Mouse (Mus musculus): ENCODE measurements around the gene Parp4. TPM values are rescaled to one million over a fixed set of nuclear protein-coding genes. Genes with fewer than 3 reads are reported as not detected.

The Parp4 gene
- polyA plus RNA-seq (2015; fragmentation: Nextera tagmentation; extraction: Ambion mirVana): 1.3 and 1.7 TPM in 2 replicates

DNA sequence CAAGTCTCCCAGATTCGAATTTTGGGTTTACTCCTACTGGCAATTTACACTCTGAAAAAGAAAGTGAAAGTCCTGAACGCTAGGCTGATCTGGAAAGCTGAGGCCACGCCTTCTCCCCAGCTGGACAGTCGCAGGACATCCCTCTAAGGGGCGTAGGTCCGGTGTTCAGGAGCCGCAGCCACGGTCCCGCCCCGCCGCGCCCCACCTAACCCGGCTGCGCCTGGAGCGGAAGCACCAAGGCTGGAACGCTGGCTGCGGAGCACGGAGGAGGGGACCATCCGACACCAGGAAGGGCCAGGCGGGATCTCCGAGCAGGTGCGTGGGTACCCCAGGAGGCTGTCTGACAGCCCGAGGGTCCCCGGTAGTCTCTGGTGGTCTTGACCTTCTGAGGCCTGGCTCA is at the start of gene Parp4, which contains the start of gene Cenpj:
TSS of gene Parp4 (plus strand) at position 204 of the 400 bp plus-strand sequence.
TSS of gene Cenpj (minus strand) at position 10 of the 400 bp plus-strand sequence.
- H3K4me3 ChIP-seq: peak within 1 kb of the TSS; percentile 41
- ATAC-seq (ENCODE audit: low FRiP score, low read depth): no peak
- peak within 1 kb of the TSS; percentile 35 for H3K9ac ChIP-seq
- 2% methylated on average over 24 of the region's 24 CpGs for WGBS
- H3K27ac ChIP-seq (replicated peaks): no peak within 1 kb of the TSS
- H3K4me1 ChIP-seq (replicated peaks): peaks cover 17% of the 10 kb centered on the region
- no peaks in the 10 kb centered on the region for H3K9me3 ChIP-seq
- peak within 1 kb of the TSS; percentile 64 for H3K4me2 ChIP-seq
- no peaks in the 10 kb centered on the region for H3K36me3 ChIP-seq
- H3K27me3 ChIP-seq: peaks cover 4% of the 10 kb centered on the region; the same call in 1 of the 2 replicates

- peaks cover 14% of the 10 kb centered on the region for H3K36me3 ChIP-seq
- H3K4me1 ChIP-seq (replicated peaks): no peaks in the 10 kb centered on the region
- H3K4me3 ChIP-seq: no peak overlapping the region
- no peaks in the 10 kb centered on the region for H3K9me3 ChIP-seq
- H3K27ac ChIP-seq (replicated peaks): no peak overlapping the region
- H3K27me3 ChIP-seq: no peaks in the 10 kb centered on the region
- no peak for ATAC-seq (ENCODE audit: low FRiP score, low read depth)
- no peak overlapping the region for H3K9ac ChIP-seq
- WGBS: 65% methylated on average over 2 of the region's 2 CpGs
- no peak overlapping the region for H3K4me2 ChIP-seq
These were observed 44.6 kb upstream of the Parp4 start for GRCm38 (mm10) chr14:56530788-56531187.

DNA sequence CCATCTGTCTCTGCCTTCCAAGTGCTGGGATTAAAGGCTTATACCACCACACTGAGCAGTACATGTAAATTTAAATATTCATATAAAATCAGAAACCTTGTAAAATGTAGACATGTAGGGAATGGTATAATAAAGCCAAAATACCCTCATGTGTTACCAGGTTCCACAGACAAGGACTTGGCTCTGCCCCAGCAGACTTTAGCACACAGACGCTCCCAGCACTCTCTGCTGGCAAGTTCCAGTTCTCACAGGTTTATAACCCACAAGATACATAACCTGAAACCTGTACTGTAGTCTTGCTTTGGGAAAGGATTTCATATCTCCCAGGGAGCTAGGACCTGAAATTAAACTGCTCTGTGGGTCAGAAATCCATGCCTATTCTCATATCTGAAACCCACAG is 30.5 kb upstream of the Parp4 start:
- Histone ChIP-seq H3K9ac (no peak overlapping the region), H3K4me2 (no peak overlapping the region), H3K27ac (replicated peaks) (no peak overlapping the region), H3K4me1 (replicated peaks) (no peaks in the 10 kb centered on the region), H3K9me3 (no peaks in the 10 kb centered on the region), H3K27me3 (no peaks in the 10 kb centered on the region), H3K4me3 (no peak overlapping the region), H3K36me3 (0 out of 2 replicates have a peak, but pooled peaks cover 3% of the 10 kb centered on the region)
- WGBS: 92% methylated on average over 1 of the region's 1 CpGs
- no peak for ATAC-seq (ENCODE audit: low FRiP score, low read depth)

GRCm38 (mm10) chr14:56545491-56545890 is 29.9 kb upstream of the Parp4 start:
- no peak for ATAC-seq (ENCODE audit: low FRiP score, low read depth)
- WGBS: 94% methylated on average over 4 of the region's 4 CpGs
- no peak overlapping the region for H3K9ac ChIP-seq
- no peak overlapping the region for H3K4me2 ChIP-seq
- 0 out of 2 replicates have a peak, but pooled peaks cover 3% of the 10 kb centered on the region for H3K36me3 ChIP-seq
- no peak overlapping the region for H3K27ac ChIP-seq (replicated peaks)
- no peaks in the 10 kb centered on the region for H3K27me3 ChIP-seq
- no peaks in the 10 kb centered on the region for H3K9me3 ChIP-seq
- no peak overlapping the region for H3K4me3 ChIP-seq
- H3K4me1 ChIP-seq (replicated peaks): no peaks in the 10 kb centered on the region

DNA sequence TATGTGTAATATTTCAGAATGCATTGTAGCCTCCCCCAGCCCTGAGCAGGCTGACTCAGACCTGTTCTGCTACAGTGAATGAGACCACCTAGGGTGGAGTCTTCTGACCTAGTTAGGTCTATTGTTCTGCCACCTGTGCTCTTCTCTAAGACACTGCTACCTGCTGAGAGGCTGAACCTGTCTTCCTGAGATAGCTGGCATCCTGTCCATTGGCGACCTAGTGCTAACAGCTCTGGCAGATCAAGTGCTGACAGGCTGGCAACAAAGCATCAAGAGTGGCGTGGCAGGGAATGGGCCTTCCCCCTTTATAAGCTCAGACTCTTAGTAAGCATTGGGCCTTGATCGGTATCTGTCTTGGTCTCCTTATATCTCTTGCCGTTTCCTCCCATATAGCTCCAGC is 24.5 kb upstream of the Parp4 start:
- no peaks in the 10 kb centered on the region for H3K27me3 ChIP-seq
- no peak for ATAC-seq (ENCODE audit: low FRiP score, low read depth)
- no peak overlapping the region for H3K27ac ChIP-seq (replicated peaks)
- H3K9me3 ChIP-seq: no peaks in the 10 kb centered on the region
- WGBS: 85% methylated on average over 4 of the region's 4 CpGs
- H3K9ac ChIP-seq: no peak overlapping the region
- no peak overlapping the region for H3K4me2 ChIP-seq
- H3K4me3 ChIP-seq: no peak overlapping the region
- 0 out of 2 replicates have a peak, but pooled peaks cover 3% of the 10 kb centered on the region for H3K36me3 ChIP-seq
- no peaks in the 10 kb centered on the region for H3K4me1 ChIP-seq (replicated peaks)

- Histone ChIP-seq H3K36me3 (0 out of 2 replicates have a peak, but pooled peaks cover 3% of the 10 kb centered on the region), H3K9ac (no peak overlapping the region), H3K27me3 (no peaks in the 10 kb centered on the region), H3K9me3 (no peaks in the 10 kb centered on the region), H3K4me2 (no peak overlapping the region), H3K4me1 (replicated peaks) (no peaks in the 10 kb centered on the region), H3K27ac (replicated peaks) (no peak overlapping the region), H3K4me3 (no peak overlapping the region)
- WGBS: 93% methylated on average over 6 of the region's 6 CpGs
- ATAC-seq (ENCODE audit: low FRiP score, low read depth): no peak
These were observed 22.5 kb upstream of the Parp4 start for GRCm38 (mm10) chr14:56552924-56553323.

DNA sequence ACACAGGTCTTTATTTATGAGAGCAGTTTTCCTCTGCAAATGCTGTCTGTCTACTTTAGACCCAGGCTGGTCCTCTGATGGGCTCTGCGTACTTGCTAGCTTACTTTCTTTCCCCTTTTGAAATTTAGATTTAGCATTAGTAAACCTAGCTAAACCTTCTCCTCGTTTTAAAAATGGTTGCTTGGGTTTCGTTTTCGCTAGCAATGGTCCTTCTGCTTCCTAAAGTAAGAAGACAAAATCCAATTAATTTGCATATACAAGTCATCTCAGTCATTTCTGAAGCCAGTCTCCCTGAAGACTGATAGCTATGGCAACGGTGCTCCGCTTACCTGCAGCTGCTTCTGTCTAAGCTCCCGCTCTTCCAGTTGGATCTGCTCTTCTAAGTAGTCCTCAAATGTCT is 22.1 kb upstream of the Parp4 start:
- Histone ChIP-seq H3K4me2 (no peak overlapping the region), H3K4me1 (replicated peaks) (no peaks in the 10 kb centered on the region), H3K27me3 (no peaks in the 10 kb centered on the region), H3K9ac (no peak overlapping the region), H3K27ac (replicated peaks) (no peak overlapping the region), H3K9me3 (no peaks in the 10 kb centered on the region), H3K4me3 (no peak overlapping the region), H3K36me3 (0 out of 2 replicates have a peak, but pooled peaks cover 7% of the 10 kb centered on the region)
- 92% methylated on average over 7 of the region's 7 CpGs for WGBS
- no peak for ATAC-seq (ENCODE audit: low FRiP score, low read depth)

DNA sequence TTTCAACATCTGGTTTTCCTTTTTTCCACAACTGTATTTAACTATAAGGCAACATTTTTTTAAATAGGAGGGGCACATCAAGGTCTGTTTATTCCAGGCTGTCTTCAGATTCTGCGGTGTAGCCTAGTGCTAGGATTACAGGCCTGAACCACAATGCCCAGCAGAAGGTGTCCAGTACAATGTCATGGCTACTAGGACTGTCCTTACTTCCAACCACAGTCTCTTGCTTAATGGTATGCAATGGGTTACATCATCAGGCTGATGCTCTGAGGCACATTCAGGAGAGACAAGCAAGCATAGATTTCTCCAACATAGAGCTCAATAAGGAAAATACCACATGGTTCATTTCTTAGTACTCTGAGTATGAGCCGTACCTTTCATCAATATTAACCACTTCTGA is 20.7 kb upstream of the Parp4 start:
- H3K4me3 ChIP-seq: no peak overlapping the region
- WGBS: 97% methylated on average over 2 of the region's 2 CpGs
- H3K9me3 ChIP-seq: no peaks in the 10 kb centered on the region
- H3K27me3 ChIP-seq: no peaks in the 10 kb centered on the region
- no peak overlapping the region for H3K27ac ChIP-seq (replicated peaks)
- H3K4me1 ChIP-seq (replicated peaks): no peaks in the 10 kb centered on the region
- no peak overlapping the region for H3K4me2 ChIP-seq
- no peak for ATAC-seq (ENCODE audit: low FRiP score, low read depth)
- 0 out of 2 replicates have a peak, but pooled peaks cover 4% of the 10 kb centered on the region for H3K36me3 ChIP-seq
- no peak overlapping the region for H3K9ac ChIP-seq

- H3K4me2 ChIP-seq: no peak overlapping the region
- H3K9me3 ChIP-seq: no peaks in the 10 kb centered on the region
- no peaks in the 10 kb centered on the region for H3K27me3 ChIP-seq
- no peak for ATAC-seq (ENCODE audit: low FRiP score, low read depth)
- no peak overlapping the region for H3K4me3 ChIP-seq
- no peaks in the 10 kb centered on the region for H3K4me1 ChIP-seq (replicated peaks)
- H3K9ac ChIP-seq: no peak overlapping the region
- 0 out of 2 replicates have a peak, but pooled peaks cover 10% of the 10 kb centered on the region for H3K36me3 ChIP-seq
- 95% methylated on average over 3 of the region's 3 CpGs for WGBS
- no peak overlapping the region for H3K27ac ChIP-seq (replicated peaks)
These were observed 16.3 kb upstream of the Parp4 start for GRCm38 (mm10) chr14:56559134-56559533.

DNA sequence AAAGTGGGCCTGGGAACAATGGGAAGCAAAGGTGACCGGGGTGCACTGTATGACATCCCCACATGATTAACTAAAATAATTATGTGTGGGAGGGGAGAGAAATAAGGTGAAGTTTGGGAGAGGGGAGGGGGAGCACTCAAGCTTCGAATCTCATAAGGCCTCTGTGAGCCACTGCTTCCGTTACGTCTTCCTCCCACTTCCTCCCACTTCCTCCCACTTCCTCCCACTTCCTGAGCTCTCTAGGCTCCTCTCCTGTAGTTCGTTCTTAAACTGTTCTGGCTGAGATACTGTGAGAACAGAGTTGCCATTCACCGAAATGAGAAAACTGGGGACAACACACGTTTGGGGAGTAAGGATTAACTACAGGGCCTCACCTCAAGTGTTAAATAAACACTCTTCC is 7.9 kb upstream of the Parp4 start:
- 81% methylated on average over 7 of the region's 7 CpGs for WGBS
- H3K9me3 ChIP-seq: no peaks in the 10 kb centered on the region
- H3K27me3 ChIP-seq: no peaks in the 10 kb centered on the region
- H3K9ac ChIP-seq: no peak overlapping the region
- H3K27ac ChIP-seq (replicated peaks): no peak overlapping the region
- 0 out of 2 replicates have a peak, but pooled peaks cover 6% of the 10 kb centered on the region for H3K36me3 ChIP-seq
- no peak overlapping the region for H3K4me2 ChIP-seq
- no peak for ATAC-seq (ENCODE audit: low FRiP score, low read depth)
- no peak overlapping the region for H3K4me3 ChIP-seq
- peaks cover 7% of the 10 kb centered on the region for H3K4me1 ChIP-seq (replicated peaks)

GRCm38 (mm10) chr14:56569041-56569440 is 6.4 kb upstream of the Parp4 start:
- H3K36me3 ChIP-seq: no peaks in the 10 kb centered on the region
- no peak overlapping the region for H3K27ac ChIP-seq (replicated peaks)
- no peak overlapping the region for H3K4me3 ChIP-seq
- no peak overlapping the region for H3K4me2 ChIP-seq
- ATAC-seq (ENCODE audit: low FRiP score, low read depth): no peak
- H3K9me3 ChIP-seq: no peaks in the 10 kb centered on the region
- H3K4me1 ChIP-seq (replicated peaks): peaks cover 8% of the 10 kb centered on the region
- no peak overlapping the region for H3K9ac ChIP-seq
- H3K27me3 ChIP-seq: no peaks in the 10 kb centered on the region
- 89% methylated on average over 4 of the region's 4 CpGs for WGBS

DNA sequence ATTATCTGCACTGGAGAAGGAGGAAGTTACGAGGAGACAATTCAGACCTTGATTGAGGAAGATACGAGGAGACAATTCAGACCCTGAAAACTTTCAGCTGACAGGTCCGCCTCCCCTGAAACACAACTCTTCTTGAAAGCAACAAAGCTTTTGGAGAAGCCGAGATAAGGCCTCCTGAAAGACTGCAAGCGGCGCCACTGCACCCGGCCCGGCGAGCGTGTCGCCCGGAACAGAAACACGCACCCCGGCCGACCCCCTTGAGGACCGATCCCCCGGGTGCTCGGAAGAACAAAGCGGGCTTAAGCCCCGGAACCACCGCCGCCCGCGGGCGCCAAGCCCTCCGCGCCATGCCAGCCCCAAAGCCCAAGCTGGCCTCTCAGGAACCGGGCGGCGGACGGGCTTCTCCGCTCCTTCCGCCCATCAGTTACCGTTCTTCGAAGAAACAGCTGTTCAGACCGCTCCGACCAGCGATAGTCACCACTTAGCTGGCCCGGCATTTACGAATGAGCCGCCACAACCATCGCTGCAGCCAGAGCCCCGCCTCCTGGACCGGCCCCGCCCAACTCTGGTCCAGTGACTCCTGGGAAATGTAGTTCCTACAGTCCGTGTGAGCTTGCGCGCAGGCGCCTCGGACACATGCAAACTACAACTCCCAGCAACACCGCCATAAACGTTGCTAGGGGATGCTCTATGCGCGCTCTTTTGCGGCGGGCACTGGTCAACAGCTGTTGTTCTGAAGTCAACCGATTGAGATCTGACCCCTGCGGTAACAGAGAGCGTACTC is 3.9 kb upstream of the Parp4 start:
- Histone ChIP-seq H3K9ac (peak overlapping the region; percentile 50), H3K9me3 (no peaks in the 10 kb centered on the region), H3K27ac (replicated peaks) (peak overlapping the region; percentile 74), H3K36me3 (no peaks in the 10 kb centered on the region), H3K4me3 (peak overlapping the region; percentile 75), H3K4me2 (peak overlapping the region; percentile 82), H3K27me3 (peaks cover 4% of the 10 kb centered on the region; the same call in 1 of the 2 replicates), H3K4me1 (replicated peaks) (peaks cover 17% of the 10 kb centered on the region)
- under 1% methylated on average over 59 of the region's 59 CpGs for WGBS
- peak; percentile 100 for ATAC-seq (ENCODE audit: low FRiP score, low read depth)
